16 mouse cellular contexts compared by ENCODE assay signal in the genomic region with DNA sequence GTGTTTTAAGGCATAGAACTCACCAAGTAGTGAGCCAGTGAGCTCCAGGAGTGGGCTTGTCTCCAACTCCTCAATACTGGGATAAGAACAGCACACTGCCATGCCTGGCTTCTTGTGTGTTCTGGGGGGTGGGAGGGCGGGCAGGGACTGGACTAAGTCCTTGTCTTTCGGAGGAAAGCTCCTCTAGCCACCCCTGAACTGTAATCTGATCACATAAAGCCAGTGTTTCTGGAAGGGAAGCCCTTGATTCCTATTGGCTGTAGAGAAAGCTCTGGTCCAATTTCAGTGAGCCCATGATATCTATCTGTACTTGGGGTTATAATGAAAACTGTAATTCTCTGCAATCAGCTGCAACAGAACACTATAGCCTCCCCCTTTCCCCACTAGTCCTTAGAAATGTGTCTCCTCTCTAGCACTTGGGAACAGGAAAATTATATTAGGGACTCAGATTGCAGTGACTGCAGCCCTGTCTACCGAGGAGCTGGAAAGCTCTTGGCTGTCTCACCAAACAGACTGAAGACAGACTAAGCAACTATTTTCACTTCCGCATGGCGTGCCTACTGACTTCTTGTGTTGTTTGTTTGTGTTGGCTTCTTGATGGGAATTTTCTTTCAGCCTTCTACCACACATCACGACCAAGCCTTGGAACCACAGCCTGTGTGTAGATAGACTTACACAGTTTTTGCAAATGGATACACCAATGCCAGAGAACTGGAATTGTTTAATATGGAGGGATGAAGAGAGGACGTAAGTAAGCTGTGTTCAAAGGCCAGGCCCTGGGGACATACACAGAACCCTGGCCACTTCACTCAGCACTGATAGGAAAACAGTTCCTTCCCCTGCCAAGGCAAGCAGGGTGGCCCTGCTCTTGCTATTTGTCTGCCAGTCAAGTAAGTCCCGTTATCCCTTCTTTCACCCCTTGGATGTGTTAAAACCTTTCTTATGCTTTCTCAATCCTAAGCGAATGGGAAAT. TPM values are rescaled to one million over a fixed set of nuclear protein-coding genes. Genes with fewer than 3 reads are reported as not detected.
DNase-seq lines count a peak whose midpoint lies in the region; ATAC-seq lines count a peak whose summit lies in the region.
"Had no signal": no experiment of that assay in that cellular context is flagged by ENCODE, and none has a peak within 500 bp of the region (broad histone marks: within the 10 kb centered on the region; RNA-seq: fewer than 3 reads in every experiment).

No protein-coding gene starts in this region.

- H3K4me1 ChIP-seq in heart, embryonic 11.5 days (ENCODE audit: control insufficient read depth, insufficient read depth, low read length): 0 out of 2 replicates have a peak, but pooled peaks cover 8% of the 10 kb centered on the region
- no peaks in the 10 kb centered on the region; the same call in 1 of the 2 replicates for H3K4me1 ChIP-seq in lung, embryonic 16.5 days (replicated peaks; ENCODE audit: control insufficient read depth, insufficient read depth, low read length)
- no peaks in the 10 kb centered on the region for H3K4me1 ChIP-seq in embryonic facial prominence, embryonic 15.5 days
- H3K4me1 ChIP-seq in stomach, embryonic 16.5 days (ENCODE audit: control insufficient read depth, insufficient read depth, low read length): no peaks in the 10 kb centered on the region
- H3K4me1 ChIP-seq: forebrain, embryonic 13.5 days; hindbrain, embryonic 15.5 days had no signal

- no peak overlapping the region for H3K9ac ChIP-seq in heart, embryonic 11.5 days (ENCODE audit: low read depth, low read length)
- H3K9ac ChIP-seq in lung, embryonic 16.5 days (ENCODE audit: low read length): no peak overlapping the region
- no peak overlapping the region for H3K9ac ChIP-seq in embryonic facial prominence, embryonic 15.5 days
- H3K9ac ChIP-seq in stomach, embryonic 16.5 days (ENCODE audit: low read length): no peak overlapping the region
- H3K9ac ChIP-seq: forebrain, embryonic 13.5 days; hindbrain, embryonic 15.5 days had no signal

- ATAC-seq in heart, embryonic 11.5 days (replicated peaks; ENCODE audit: insufficient number of reproducible peaks, low FRiP score, low TSS enrichment): no peak
- ATAC-seq in lung, embryonic 16.5 days (ENCODE audit: low read depth): peak; percentile 51
- peak; percentile 74; the same call in 1 of the 2 replicates for ATAC-seq in embryonic facial prominence, embryonic 15.5 days (ENCODE audit: insufficient number of reproducible peaks, low FRiP score, low TSS enrichment, low read depth)
- 0 out of 2 replicates have a peak, but pooled peaks have one; percentile 13 for ATAC-seq in stomach, embryonic 16.5 days (ENCODE audit: insufficient read depth, low FRiP score)
- no peak for ATAC-seq in granulocyte monocyte progenitor cell, adult 5-6 weeks (replicated peaks; ENCODE audit: poor library complexity, severe bottlenecking)
- ATAC-seq: activated CD4-positive, CD25-positive, alpha-beta regulatory T cell, adult 4 months; forebrain, embryonic 13.5 days had no signal

- H3K27ac ChIP-seq in heart, embryonic 11.5 days (ENCODE audit: low read depth, low read length): no peak overlapping the region
- 0 out of 2 replicates have a peak overlapping the region, but pooled peaks have one; percentile 38 for H3K27ac ChIP-seq in lung, embryonic 16.5 days (ENCODE audit: low read length)
- 0 out of 2 replicates have a peak overlapping the region, but pooled peaks have one; percentile 39 for H3K27ac ChIP-seq in embryonic facial prominence, embryonic 15.5 days (replicated peaks)
- peak overlapping the region; percentile 1; the same call in 1 of the 2 replicates for H3K27ac ChIP-seq in stomach, embryonic 16.5 days (ENCODE audit: low read length)
- H3K27ac ChIP-seq: forebrain, embryonic 13.5 days; hindbrain, embryonic 15.5 days had no signal

- H3K4me2 ChIP-seq in heart, embryonic 11.5 days: no peak overlapping the region
- H3K4me2 ChIP-seq in lung, embryonic 16.5 days (ENCODE audit: low read depth, low read length): no peak overlapping the region
- no peak overlapping the region for H3K4me2 ChIP-seq in embryonic facial prominence, embryonic 15.5 days (replicated peaks)
- H3K4me2 ChIP-seq in stomach, embryonic 16.5 days (ENCODE audit: low read depth, low read length): no peak overlapping the region
- H3K4me2 ChIP-seq: forebrain, embryonic 13.5 days; hindbrain, embryonic 15.5 days had no signal

- H3K4me3 ChIP-seq in heart, embryonic 11.5 days (ENCODE audit: low read depth, low read length): no peak overlapping the region
- H3K4me3 ChIP-seq in lung, embryonic 16.5 days (ENCODE audit: low read length): no peak overlapping the region
- no peak overlapping the region for H3K4me3 ChIP-seq in embryonic facial prominence, embryonic 15.5 days (replicated peaks)
- H3K4me3 ChIP-seq in stomach, embryonic 16.5 days (replicated peaks; ENCODE audit: low read length): no peak overlapping the region
- H3K4me3 ChIP-seq: forebrain, embryonic 13.5 days; hindbrain, embryonic 15.5 days had no signal

- H3K36me3 ChIP-seq in heart, embryonic 11.5 days (ENCODE audit: control insufficient read depth, insufficient read depth, low read length): peaks cover 5% of the 10 kb centered on the region
- no peaks in the 10 kb centered on the region for H3K36me3 ChIP-seq in lung, embryonic 16.5 days (ENCODE audit: control insufficient read depth, insufficient read depth, low read length)
- no peaks in the 10 kb centered on the region for H3K36me3 ChIP-seq in embryonic facial prominence, embryonic 15.5 days
- H3K36me3 ChIP-seq in stomach, embryonic 16.5 days (ENCODE audit: control insufficient read depth, insufficient read depth, low read length): no peaks in the 10 kb centered on the region
- H3K36me3 ChIP-seq: hindbrain, embryonic 15.5 days had no signal

- no peaks in the 10 kb centered on the region for H3K27me3 ChIP-seq in heart, embryonic 11.5 days (ENCODE audit: control insufficient read depth, insufficient read depth, low read length)
- no peaks in the 10 kb centered on the region for H3K27me3 ChIP-seq in lung, embryonic 16.5 days (ENCODE audit: control insufficient read depth, insufficient read depth, low read depth, low read length)
- no peaks in the 10 kb centered on the region for H3K27me3 ChIP-seq in embryonic facial prominence, embryonic 15.5 days
- H3K27me3 ChIP-seq in stomach, embryonic 16.5 days (ENCODE audit: control insufficient read depth, insufficient read depth, low read length): no peaks in the 10 kb centered on the region
- H3K27me3 ChIP-seq: forebrain, embryonic 13.5 days; hindbrain, embryonic 15.5 days had no signal

- WGBS in heart, embryonic 11.5 days (ENCODE audit: insufficient replicate concordance): 49% methylated on average over 9 of the region's 9 CpGs
- 45% methylated on average over 9 of the region's 9 CpGs for WGBS in lung, embryonic 16.5 days
- WGBS in embryonic facial prominence, embryonic 15.5 days: 41% methylated on average over 9 of the region's 9 CpGs
- WGBS in stomach, embryonic 16.5 days: 58% methylated on average over 9 of the region's 9 CpGs

- no peaks in the 10 kb centered on the region for H3K9me3 ChIP-seq in heart, embryonic 11.5 days (replicated peaks; ENCODE audit: control insufficient read depth, low read length)
- no peaks in the 10 kb centered on the region for H3K9me3 ChIP-seq in lung, embryonic 16.5 days (ENCODE audit: control insufficient read depth, low read length)
- H3K9me3 ChIP-seq in embryonic facial prominence, embryonic 15.5 days (replicated peaks): no peaks in the 10 kb centered on the region
- H3K9me3 ChIP-seq in stomach, embryonic 16.5 days (replicated peaks; ENCODE audit: control insufficient read depth, low read length): no peaks in the 10 kb centered on the region
- H3K9me3 ChIP-seq: forebrain, embryonic 13.5 days; hindbrain, embryonic 15.5 days had no signal

- peak; percentile 26 to 36 for DNase-seq in heart, adult 9 months (ENCODE audit: low spot score in 2 of 2)
- no peak for DNase-seq in lung, adult 18-20 months
- DNase-seq in cerebellum, adult 11 months: no peak
- DNase-seq: cerebellum, adult 18-20 months; left cerebral cortex, postnatal 4 days; midbrain, embryonic 14.5 days; right cerebral cortex, postnatal 14 days; thymus, adult 2 months had no signal

RNA-seq across cellular contexts. Expression of gene Kcnj8, which starts 38.3 kb away (rescaled TPM):
- polyA plus RNA-seq in heart, embryonic 11.5 days (2014; fragmentation: Nextera tagmentation; extraction: Ambion mirVana): 2.2 and 3.0 TPM in 2 replicates
- 17.8 and 18.8 TPM in 2 replicates for polyA plus RNA-seq in lung, embryonic 16.5 days (2015; fragmentation: Nextera tagmentation; extraction: Ambion mirVana)
- 15.2 and 16.0 TPM in 2 replicates for polyA plus RNA-seq in embryonic facial prominence, embryonic 15.5 days (2015; fragmentation: Nextera tagmentation; extraction: Ambion mirVana)
- polyA plus RNA-seq in stomach, embryonic 16.5 days (2015; fragmentation: Nextera tagmentation; extraction: Ambion mirVana): 51.8 and 57.9 TPM in 2 replicates
- not detected in 2 replicates for total RNA-seq in granulocyte monocyte progenitor cell, adult 5-6 weeks (2014; fragmentation: Nextera tagmentation)
- not detected in 2 replicates for total RNA-seq in granulocyte monocyte progenitor cell, adult 5-6 weeks (2017)

Comparison
In these comparisons a context has a peak if more than half of its experiments do, and no peak if none do; other contexts are left out.
1. DNase-seq: peak in heart, adult 9 months (2 of 2); none in lung, adult 18-20 months (0 of 2) and cerebellum, adult 11 months (single experiment).
2. ATAC-seq: peak in lung, embryonic 16.5 days (single experiment), embryonic facial prominence, embryonic 15.5 days (single experiment) and stomach, embryonic 16.5 days (single experiment); none in heart, embryonic 11.5 days (single experiment) and granulocyte monocyte progenitor cell, adult 5-6 weeks (single experiment).